Mouse (Mus musculus): Measurements from ENCODE around the gene Eloa.
"Not testable (repeated sequence)": the region's sequence is repeated elsewhere in the genome, so short reads cannot be mapped to it uniquely, and the experiment has no call there.

Eloa gene

GRCm38 (mm10) chr4:135984556-135984955 is 37.0 kb downstream of the Eloa start:
- DNase-seq (ENCODE audit: low read depth, low spot score) = no peak

DNA sequence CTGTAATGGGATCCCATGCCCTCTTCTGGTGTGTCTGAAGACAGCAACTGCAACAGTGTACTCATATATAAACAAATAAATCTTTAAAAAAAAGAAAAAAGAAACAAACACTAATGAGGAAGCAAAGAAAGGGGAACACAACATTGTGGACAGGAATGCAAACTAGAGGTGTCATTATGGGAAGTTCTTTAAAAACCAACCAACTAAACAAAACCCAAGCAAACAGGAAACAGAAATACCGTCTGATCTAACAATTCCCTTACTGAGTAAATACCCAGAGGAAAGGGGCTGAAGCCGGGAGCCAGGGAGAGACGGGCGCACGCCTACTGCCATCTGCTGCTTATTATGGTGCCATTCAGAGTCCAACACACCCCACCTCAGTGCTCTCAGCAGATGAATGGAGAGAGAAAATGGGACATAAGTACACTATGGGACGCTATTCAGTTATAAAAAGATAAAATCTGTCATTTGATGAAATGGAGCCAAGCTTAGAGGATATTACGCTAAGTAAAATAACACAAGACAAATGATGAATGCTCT is 40.0 kb downstream of the Eloa start:
- no peak for DNase-seq (ENCODE audit: low read depth, low spot score)

DNA sequence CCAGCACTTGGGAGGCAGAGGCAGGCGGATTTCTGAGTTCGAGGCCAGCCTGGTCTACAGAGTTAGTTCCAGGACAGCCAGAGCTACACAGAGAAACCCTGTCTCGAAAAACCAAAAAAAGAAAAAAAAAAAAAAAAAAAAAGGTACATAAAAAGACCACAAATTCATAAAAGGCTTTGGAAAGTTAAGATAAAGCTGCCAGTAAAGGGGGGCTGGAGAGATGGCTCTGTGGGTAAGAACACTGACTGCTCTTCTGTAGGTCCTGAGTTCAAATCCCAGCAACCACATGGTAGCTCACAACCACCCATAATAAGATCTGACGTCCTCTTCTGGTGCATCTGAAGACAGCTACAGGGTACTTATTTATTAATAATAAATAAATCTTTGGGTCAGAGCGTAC is 41.3 kb downstream of the Eloa start:
- DNase-seq (ENCODE audit: low read depth, low spot score) = not testable (repeated sequence)

DNA sequence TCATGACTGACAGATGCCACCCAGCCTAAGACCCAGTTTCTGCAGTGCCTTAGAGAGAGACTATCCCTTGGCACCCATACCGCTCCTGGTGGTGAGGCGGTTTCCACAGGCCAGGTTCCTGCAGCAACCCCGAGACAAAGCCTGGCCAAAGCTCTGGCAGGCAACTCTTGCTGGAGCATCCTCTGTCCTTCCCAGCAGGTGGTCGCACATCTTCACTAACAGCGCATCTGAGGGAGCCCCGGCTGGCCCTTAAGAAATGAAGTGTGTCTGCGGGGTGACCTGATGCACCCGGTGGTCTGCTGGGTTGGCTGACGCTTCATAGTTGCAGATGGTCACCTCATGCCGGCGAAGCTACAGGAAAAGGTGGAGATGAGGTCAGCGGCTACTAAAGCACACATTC is 45.4 kb downstream of the Eloa start:
- no peak for DNase-seq (ENCODE audit: low read depth, low spot score)

GRCm38 (mm10) chr4:135972911-135973811 is 48.4 kb downstream of the Eloa start:
- DNase-seq (ENCODE audit: low read depth, low spot score) = peak; percentile 35

DNA sequence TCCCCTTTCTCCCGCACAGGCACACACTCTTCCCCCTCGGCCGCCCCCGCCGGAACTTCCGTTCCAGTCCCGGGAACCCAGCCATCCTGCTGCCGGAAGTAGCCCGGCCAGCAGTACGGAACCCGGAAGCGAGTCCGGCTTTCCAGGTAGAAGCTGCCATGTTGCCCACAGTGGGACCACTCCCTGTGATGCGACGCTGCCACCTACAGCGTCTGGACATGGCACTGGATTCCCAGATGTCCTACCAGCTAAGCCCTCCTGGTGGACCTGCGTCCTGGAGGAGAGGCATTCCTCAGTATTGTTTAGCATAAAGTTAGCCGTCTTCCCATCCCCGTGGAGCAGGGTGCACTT is 49.0 kb downstream of the Eloa start, which contains the start of gene Lypla2:
Lypla2 (minus strand) TSS at position 71 of the 351 bp plus-strand sequence.
- DNase-seq (ENCODE audit: low read depth, low spot score) = peak; percentile 79

GRCm38 (mm10) chr4:135971805-135972555 is 49.6 kb downstream of the Eloa start:
- DNase-seq (ENCODE audit: low read depth, low spot score) = no peak

- DNase-seq (ENCODE audit: low read depth, low spot score) = no peak
These were observed 51.0 kb downstream of the Eloa start for GRCm38 (mm10) chr4:135970585-135970984.

DNA sequence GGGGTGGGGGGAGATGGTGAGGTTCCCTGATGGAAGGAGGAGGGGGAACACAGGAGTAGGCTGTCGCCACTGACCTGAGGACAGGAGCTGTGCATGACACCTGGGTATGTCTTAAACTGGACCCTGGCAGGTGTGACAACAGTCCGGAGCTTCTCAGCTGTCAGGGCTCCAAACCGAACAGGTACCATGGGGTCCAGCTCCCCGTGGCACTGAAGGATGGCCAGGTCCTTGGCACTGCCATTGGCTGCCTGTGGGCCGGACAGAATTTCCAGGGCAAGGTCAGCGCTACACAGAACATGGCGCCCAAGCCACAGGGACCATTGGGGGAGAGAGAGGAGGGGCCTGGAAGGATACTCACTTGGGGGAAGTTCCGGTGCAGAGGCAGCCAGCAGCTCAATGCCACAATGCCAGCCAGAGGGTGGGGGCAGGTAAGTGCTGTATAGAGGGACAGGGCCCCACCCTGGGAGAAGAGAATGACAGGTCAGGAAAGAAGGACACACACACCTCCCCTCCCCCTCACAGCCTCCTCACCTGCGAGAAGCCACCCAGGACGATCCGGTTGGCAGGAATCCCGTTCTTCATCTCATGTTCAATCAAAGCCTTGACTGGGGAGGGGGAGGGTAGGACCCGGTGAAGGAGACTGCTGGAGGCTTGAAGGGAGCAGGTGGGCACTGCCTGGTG is 52.4 kb downstream of the Eloa start:
- DNase-seq (ENCODE audit: low read depth, low spot score) = no peak

DNA sequence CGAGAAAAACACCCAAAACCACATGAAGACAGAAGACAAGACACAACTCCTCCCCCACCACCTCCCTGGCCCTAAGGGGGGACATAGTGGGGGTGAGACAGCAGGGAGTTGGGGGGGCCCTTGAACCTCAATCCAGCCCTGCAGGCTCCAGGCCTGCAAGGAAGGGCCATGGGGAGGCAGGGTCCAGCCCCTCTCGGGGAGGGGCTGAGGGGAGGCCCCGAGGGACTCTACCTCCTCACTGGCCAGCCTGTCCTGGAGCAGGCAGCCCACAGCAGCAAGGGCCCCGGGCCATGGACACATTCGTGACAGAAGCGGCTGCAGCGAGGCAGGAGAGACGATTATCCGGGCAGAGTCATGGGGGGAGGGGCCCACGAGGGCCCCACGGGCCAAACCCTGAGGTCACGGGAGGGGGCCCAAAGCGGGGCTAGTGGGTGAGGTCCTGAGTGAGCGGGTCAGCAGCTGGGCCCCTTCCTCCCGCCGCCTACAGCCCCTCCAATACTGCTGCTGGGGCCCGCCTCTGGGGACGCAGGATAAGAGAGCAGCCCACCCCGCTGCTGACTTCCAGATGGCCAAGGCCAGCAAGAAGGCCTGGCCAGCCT is 53.2 kb downstream of the Eloa start:
- DNase-seq (ENCODE audit: low read depth, low spot score) = no peak

DNA sequence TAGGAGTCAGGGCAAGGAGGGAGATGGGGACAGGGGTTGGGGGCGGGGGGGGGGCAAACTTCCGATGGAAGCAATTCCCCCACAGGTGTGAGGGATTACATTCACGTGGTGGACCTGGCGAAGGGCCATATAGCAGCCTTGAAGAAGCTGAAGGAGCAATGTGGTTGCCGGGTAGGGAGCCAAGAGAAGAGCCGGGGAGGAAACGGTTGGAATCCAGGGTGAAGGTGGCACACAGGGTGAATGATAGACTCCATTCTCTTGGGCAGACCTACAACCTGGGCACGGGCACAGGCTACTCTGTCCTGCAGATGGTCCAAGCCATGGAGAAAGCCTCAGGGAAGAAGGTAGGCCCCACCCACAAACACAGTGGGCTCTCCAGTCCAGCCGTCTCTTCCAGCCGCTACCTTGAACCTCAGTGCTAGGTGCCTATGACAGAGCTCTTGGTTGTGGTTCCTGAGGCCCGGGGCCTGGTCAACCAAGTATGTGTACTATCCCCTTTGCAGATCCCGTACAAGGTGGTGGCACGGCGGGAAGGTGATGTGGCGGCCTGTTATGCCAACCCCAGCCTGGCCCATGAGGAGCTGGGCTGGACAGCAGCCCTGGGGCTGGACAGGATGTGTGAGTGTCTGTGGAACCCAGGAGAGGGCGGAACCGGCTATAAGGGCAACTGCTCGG is 54.3 kb downstream of the Eloa start:
- DNase-seq (ENCODE audit: low read depth, low spot score) = no peak

- DNase-seq (ENCODE audit: low read depth, low spot score) = no peak
These were observed 55.3 kb downstream of the Eloa start for GRCm38 (mm10) chr4:135966283-135966682.

DNA sequence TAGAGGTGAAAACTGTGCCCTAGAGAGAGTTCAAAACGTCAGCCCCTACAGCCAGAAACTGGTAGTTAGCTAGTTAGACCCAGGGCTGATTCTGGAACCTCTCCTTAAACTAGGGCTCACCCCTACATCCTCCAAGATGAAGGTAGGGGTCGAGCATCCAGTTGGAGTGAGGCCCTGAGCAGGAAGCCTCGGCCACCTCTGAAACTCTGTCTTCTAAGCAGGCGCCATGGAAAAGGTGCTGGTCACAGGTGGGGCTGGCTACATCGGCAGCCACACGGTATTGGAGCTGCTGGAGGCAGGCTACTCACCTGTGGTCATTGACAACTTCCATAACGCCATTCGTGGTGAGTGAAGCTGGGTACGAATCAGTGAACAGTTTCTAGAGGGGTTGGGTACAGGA is 56.5 kb downstream of the Eloa start:
- no peak for DNase-seq (ENCODE audit: low read depth, low spot score)

DNA sequence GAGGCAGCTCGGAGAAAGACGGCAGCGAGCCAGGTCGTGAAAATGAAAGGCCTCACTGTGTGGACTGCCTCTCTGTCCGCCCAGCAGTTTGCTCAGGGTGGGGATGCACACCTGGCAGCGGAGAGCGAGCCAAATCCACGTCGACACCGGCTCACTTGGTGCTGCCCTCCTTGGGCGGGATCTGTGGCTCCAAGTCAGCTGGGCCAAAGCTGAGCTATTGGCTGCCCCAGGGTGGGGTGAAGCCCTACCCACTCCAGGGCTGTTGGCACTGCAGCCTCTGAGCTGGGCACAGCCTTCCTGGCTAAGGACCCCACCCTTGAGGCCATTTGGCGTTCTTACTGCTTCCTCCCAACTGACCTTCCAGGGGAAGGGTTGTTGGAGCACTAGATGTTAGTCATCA is 57.1 kb downstream of the Eloa start:
- peak; percentile 82 for DNase-seq (ENCODE audit: low read depth, low spot score)

- DNase-seq (ENCODE audit: low read depth, low spot score) = peak; percentile 97
These were observed 57.9 kb downstream of the Eloa start, which contains the start of gene Gale for GRCm38 (mm10) chr4:135963457-135964193. Gale (plus strand) TSS chr4:135963727.

GRCm38 (mm10) chr4:135962946-135963345 is 58.6 kb downstream of the Eloa start:
- peak; percentile 55 for DNase-seq (ENCODE audit: low read depth, low spot score)

- DNase-seq (ENCODE audit: low read depth, low spot score) = no peak
These were observed 59.4 kb downstream of the Eloa start for GRCm38 (mm10) chr4:135962198-135962597.

DNA sequence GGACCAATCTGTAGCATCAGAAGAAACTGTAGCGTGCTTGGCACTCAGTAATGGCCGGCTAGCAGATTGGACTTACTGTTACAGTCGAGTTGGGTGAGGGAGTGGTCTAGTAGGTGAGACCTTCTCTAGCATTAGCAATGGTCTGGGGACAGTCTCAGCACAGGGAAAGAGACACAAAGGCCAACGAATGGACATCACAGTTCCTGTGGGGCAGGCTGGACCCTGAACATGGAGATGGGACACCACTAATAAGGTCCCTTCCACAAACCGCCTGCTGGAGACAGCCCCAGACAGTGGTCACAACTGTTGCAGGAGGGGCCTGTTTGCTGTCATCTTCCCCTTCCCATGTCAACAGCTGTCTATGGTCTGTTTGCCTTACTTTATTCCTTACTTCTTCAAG is 59.9 kb downstream of the Eloa start:
- DNase-seq (ENCODE audit: low read depth, low spot score) = no peak

DNA sequence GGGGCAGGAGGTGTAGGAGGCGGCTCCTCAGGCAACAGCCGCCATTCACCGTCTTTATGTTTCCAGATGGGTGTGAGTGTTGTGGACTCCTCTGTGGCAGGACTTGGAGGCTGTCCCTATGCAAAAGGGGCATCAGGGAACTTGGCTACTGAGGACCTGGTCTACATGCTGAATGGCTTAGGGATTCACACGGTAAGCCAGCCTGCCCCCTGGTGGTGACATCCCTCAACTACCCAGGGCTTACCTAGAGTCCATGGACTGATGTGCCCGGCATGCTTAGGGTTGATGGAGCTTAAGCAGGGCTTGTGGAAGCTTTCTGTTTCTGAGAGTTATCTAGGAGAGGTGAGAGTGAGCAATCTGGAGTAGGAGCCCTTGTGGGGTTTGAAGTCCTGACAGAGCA is 60.8 kb downstream of the Eloa start:
- peak; percentile 92 for DNase-seq (ENCODE audit: low read depth, low spot score)

GRCm38 (mm10) chr4:135958354-135958753 is 63.2 kb downstream of the Eloa start:
- DNase-seq (ENCODE audit: low read depth, low spot score) = no peak
